Mouse (Mus musculus): ENCODE results near the gene Krtap12-1. TPM values are rescaled to one million over a fixed set of nuclear protein-coding genes. Genes with fewer than 3 reads are reported as not detected.
"Not testable (repeated sequence)": the region's sequence is repeated elsewhere in the genome, so short reads cannot be mapped to it uniquely, and the experiment has no call there.

Krtap12-1 gene
- not detected in 2 replicates for polyA plus RNA-seq (2014; fragmentation: Nextera tagmentation; extraction: Ambion mirVana)

DNA sequence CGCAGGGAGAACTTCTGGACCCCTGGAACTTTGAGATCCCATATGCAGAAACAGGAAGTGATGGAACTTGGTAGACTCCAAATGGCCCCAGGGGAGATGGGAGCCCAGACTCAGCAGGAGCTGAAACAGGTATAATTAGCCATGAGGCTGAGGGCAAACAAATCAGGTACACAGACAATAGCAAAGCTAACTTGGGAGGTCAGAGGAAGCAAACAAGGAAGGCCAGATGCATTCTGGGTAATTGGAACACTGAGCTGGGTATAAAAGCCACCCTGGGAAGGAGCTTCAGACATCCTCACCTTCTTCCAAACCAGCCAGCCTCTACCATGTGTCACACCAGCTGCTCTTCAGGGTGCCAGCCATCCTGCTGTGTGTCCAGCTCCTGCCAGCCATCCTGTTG lies at the start of gene Krtap12-1:
Gene Krtap12-1, plus strand, starts transcription at position 301 of the 400 bp plus-strand sequence.
- not testable (repeated sequence) for H3K4me3 ChIP-seq (replicated peaks; ENCODE audit: low read depth, low read length); ATAC-seq (ENCODE audit: low FRiP score, low TSS enrichment); H3K4me2 ChIP-seq (ENCODE audit: low read length); H3K9me3 ChIP-seq (ENCODE audit: control insufficient read depth, low read length); H3K27ac ChIP-seq (replicated peaks; ENCODE audit: low read depth, low read length); DNase-seq; H3K4me1 ChIP-seq (ENCODE audit: control insufficient read depth, insufficient read depth, low read length); H3K9ac ChIP-seq (replicated peaks; ENCODE audit: low read length); H3K36me3 ChIP-seq (ENCODE audit: control insufficient read depth, insufficient read depth, low read length); H3K27me3 ChIP-seq (ENCODE audit: control insufficient read depth, insufficient read depth, low read length)
- 87% methylated on average over 1 of the region's 1 CpGs for WGBS

DNA sequence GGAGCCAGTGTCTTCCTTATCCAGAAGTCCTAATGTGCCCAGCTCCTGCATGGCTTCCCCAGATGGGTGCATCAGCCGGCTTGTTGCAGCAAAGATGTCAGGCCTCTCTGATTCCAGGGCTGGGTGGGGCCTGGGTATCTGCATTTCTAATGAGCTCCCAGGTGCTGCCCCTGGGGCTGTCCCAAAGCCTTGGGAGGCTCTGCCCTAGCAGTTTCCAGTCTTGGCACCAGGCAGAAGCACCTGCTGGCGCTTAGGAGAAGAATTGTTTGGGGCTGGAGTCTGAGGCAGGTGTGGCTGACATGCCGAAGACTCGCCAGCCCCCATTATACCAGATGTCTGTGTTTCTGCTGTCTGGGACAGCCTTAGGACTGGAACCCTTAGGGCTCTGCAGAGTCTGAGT lies 49.7 kb upstream of the Krtap12-1 start:
- DNase-seq (no peak), ATAC-seq (ENCODE audit: low FRiP score, low TSS enrichment) (no peak)
- Histone ChIP-seq H3K4me3 (replicated peaks; ENCODE audit: low read depth, low read length) (no peak overlapping the region), H3K4me2 (ENCODE audit: low read length) (no peak overlapping the region), H3K9me3 (ENCODE audit: control insufficient read depth, low read length) (no peaks in the 10 kb centered on the region), H3K27me3 (ENCODE audit: control insufficient read depth, insufficient read depth, low read length) (no peaks in the 10 kb centered on the region; the same call in 1 of the 2 replicates), H3K9ac (replicated peaks; ENCODE audit: low read length) (no peak overlapping the region), H3K36me3 (ENCODE audit: control insufficient read depth, insufficient read depth, low read length) (no peaks in the 10 kb centered on the region), H3K27ac (replicated peaks; ENCODE audit: low read depth, low read length) (no peak overlapping the region), H3K4me1 (ENCODE audit: control insufficient read depth, insufficient read depth, low read length) (no peaks in the 10 kb centered on the region)
- 79% methylated on average over 4 of the region's 4 CpGs for WGBS

DNA sequence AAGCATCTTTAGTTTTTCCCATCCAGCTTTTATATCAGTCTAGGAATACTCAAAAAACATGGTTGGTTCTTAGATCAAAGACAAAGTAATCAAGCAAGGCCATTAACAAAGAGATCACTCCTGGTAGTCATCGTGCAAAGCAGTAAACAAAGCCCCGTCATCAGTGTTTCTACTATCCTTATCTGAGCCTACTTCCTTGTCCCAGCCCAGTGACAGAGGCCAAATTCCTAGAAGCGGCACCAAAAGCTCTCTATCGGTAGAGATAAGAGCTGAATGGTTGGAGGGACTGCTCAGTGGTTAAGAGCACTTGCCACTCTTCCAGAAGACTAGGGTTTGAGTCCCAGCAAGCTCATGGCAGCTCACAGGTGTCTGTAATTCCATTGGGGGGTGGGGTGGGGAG lies 48.9 kb upstream of the Krtap12-1 start:
- no peak overlapping the region for H3K4me2 ChIP-seq (ENCODE audit: low read length)
- H3K36me3 ChIP-seq (ENCODE audit: control insufficient read depth, insufficient read depth, low read length), result no peaks in the 10 kb centered on the region
- no peak overlapping the region for H3K4me3 ChIP-seq (replicated peaks; ENCODE audit: low read depth, low read length)
- H3K27me3 ChIP-seq (ENCODE audit: control insufficient read depth, insufficient read depth, low read length), result no peaks in the 10 kb centered on the region; the same call in 1 of the 2 replicates
- H3K27ac ChIP-seq (replicated peaks; ENCODE audit: low read depth, low read length), result no peak overlapping the region
- DNase-seq (no peak), ATAC-seq (ENCODE audit: low FRiP score, low TSS enrichment) (no peak)
- no peaks in the 10 kb centered on the region for H3K9me3 ChIP-seq (ENCODE audit: control insufficient read depth, low read length)
- no peak overlapping the region for H3K9ac ChIP-seq (replicated peaks; ENCODE audit: low read length)
- no peaks in the 10 kb centered on the region for H3K4me1 ChIP-seq (ENCODE audit: control insufficient read depth, insufficient read depth, low read length)
- 88% methylated on average over 4 of the region's 4 CpGs for WGBS

DNA sequence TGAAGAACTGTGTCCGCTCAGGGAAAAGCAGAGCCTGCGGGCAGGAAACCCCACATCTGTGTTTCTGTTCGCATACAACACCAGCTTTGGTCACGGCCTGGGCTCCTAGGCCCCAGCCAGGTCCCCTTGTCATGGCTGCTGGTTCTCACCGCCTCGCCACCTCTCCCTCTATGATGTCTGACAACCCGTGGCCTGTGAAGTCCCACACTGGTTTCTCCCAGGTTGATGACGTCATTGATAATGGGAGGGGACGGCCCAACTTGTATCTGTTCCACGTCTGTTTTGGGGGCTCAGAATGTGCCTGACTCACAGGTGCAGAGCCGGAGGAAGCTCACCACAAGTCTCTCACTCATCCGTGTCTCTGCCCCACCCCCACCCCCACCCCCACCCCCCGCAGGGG lies 46.6 kb upstream of the Krtap12-1 start:
- no peak overlapping the region for H3K27ac ChIP-seq (replicated peaks; ENCODE audit: low read depth, low read length)
- no peaks in the 10 kb centered on the region for H3K9me3 ChIP-seq (ENCODE audit: control insufficient read depth, low read length)
- WGBS, result 55% methylated on average over 13 of the region's 13 CpGs
- H3K36me3 ChIP-seq (ENCODE audit: control insufficient read depth, insufficient read depth, low read length), result no peaks in the 10 kb centered on the region
- ATAC-seq (ENCODE audit: low FRiP score, low TSS enrichment) (no peak), DNase-seq (no peak)
- H3K27me3 ChIP-seq (ENCODE audit: control insufficient read depth, insufficient read depth, low read length), result peaks cover 16% of the 10 kb centered on the region; the same call in 1 of the 2 replicates
- H3K4me2 ChIP-seq (ENCODE audit: low read length), result no peak overlapping the region
- peaks cover 10% of the 10 kb centered on the region for H3K4me1 ChIP-seq (ENCODE audit: control insufficient read depth, insufficient read depth, low read length)
- no peak overlapping the region for H3K4me3 ChIP-seq (replicated peaks; ENCODE audit: low read depth, low read length)
- H3K9ac ChIP-seq (replicated peaks; ENCODE audit: low read length), result no peak overlapping the region

DNA sequence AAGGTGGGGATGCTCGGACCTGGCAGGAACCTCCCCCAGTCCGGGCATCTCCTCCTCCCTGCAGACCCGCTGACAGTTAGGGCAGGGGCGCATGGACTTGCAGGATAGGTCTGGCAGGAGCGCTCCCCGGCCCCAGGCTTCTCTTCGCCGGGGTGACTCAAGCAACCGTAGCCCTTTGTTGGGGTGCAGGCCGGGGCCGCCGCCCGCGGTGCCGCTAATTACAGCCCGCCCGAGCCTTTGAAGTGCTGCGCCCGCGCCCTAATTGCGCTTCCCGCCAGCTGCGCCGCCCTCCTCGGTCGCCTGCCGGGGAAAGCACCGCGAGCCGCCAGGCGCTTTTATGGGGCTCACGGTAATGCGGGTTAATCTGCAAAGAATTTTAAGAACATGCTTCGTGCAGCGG lies 42.8 kb upstream of the Krtap12-1 start:
- Histone ChIP-seq H3K27me3 (ENCODE audit: control insufficient read depth, insufficient read depth, low read length) (peaks cover 21% of the 10 kb centered on the region; the same call in 1 of the 2 replicates), H3K36me3 (ENCODE audit: control insufficient read depth, insufficient read depth, low read length) (no peaks in the 10 kb centered on the region), H3K9ac (replicated peaks; ENCODE audit: low read length) (peak overlapping the region; percentile 39; the same call in 1 of the 2 replicates), H3K9me3 (ENCODE audit: control insufficient read depth, low read length) (no peaks in the 10 kb centered on the region), H3K4me3 (replicated peaks; ENCODE audit: low read depth, low read length) (peak overlapping the region; percentile 28), H3K27ac (replicated peaks; ENCODE audit: low read depth, low read length) (no peak overlapping the region), H3K4me2 (ENCODE audit: low read length) (peak overlapping the region; percentile 65), H3K4me1 (ENCODE audit: control insufficient read depth, insufficient read depth, low read length) (peaks cover 10% of the 10 kb centered on the region)
- under 1% methylated on average over 35 of the region's 35 CpGs for WGBS
- peak; percentile 66 for DNase-seq
- peak; percentile 20; the same call in 1 of the 2 replicates for ATAC-seq (ENCODE audit: low FRiP score, low TSS enrichment)

DNA sequence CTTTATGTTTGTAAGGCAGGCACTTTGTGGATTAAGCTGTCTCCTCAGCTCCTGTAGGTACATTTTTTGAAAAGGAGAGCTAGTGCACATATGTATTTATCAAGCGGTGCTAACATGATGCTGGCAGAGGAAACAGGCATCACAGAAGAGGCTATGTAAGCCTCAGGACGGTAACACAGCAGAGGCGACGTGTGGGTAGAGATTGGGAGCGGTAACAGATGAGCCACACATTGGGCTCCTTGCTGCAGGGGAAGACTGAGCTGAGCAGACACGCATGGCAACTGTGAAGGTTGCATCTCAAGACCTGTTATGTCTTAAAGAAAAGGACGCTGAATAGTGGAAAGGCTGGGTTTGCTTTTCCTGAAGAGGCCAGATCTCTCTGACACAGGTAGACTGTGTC lies 37.4 kb upstream of the Krtap12-1 start:
- Histone ChIP-seq H3K9me3 (ENCODE audit: control insufficient read depth, low read length) (no peaks in the 10 kb centered on the region), H3K27me3 (ENCODE audit: control insufficient read depth, insufficient read depth, low read length) (peaks cover 21% of the 10 kb centered on the region; the same call in 1 of the 2 replicates), H3K9ac (replicated peaks; ENCODE audit: low read length) (no peak overlapping the region), H3K4me2 (ENCODE audit: low read length) (no peak overlapping the region), H3K4me1 (ENCODE audit: control insufficient read depth, insufficient read depth, low read length) (peaks cover 4% of the 10 kb centered on the region; the same call in 1 of the 2 replicates), H3K27ac (replicated peaks; ENCODE audit: low read depth, low read length) (no peak overlapping the region), H3K4me3 (replicated peaks; ENCODE audit: low read depth, low read length) (no peak overlapping the region), H3K36me3 (ENCODE audit: control insufficient read depth, insufficient read depth, low read length) (no peaks in the 10 kb centered on the region)
- DNase-seq (no peak), ATAC-seq (ENCODE audit: low FRiP score, low TSS enrichment) (no peak)
- 79% methylated on average over 7 of the region's 7 CpGs for WGBS

DNA sequence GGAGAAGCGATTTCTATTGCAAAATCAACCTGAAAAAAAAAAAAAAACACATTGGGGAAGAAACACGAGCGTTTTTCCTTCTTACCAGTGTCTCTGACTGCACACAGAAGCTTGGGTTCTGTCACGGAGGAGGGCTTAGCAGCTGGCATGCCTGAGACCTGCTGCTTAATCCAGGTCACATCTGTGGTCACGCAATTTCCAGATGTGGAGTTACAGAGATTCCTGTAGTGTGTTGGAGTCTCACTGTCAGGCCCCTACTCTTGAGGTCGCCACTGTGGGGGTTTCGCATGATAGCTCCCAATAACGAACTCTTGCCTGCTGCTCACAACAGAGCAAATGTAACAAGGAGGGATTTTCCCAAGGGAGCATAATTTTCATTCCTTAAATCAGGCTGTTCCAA lies 36.2 kb upstream of the Krtap12-1 start:
- Histone ChIP-seq H3K36me3 (ENCODE audit: control insufficient read depth, insufficient read depth, low read length) (no peaks in the 10 kb centered on the region), H3K27me3 (ENCODE audit: control insufficient read depth, insufficient read depth, low read length) (peaks cover 11% of the 10 kb centered on the region; the same call in 1 of the 2 replicates), H3K4me3 (replicated peaks; ENCODE audit: low read depth, low read length) (no peak overlapping the region), H3K9me3 (ENCODE audit: control insufficient read depth, low read length) (no peaks in the 10 kb centered on the region), H3K27ac (replicated peaks; ENCODE audit: low read depth, low read length) (no peak overlapping the region), H3K4me1 (ENCODE audit: control insufficient read depth, insufficient read depth, low read length) (peaks cover 4% of the 10 kb centered on the region; the same call in 1 of the 2 replicates), H3K9ac (replicated peaks; ENCODE audit: low read length) (no peak overlapping the region), H3K4me2 (ENCODE audit: low read length) (no peak overlapping the region)
- 31% methylated on average over 8 of the region's 8 CpGs for WGBS
- ATAC-seq (ENCODE audit: low FRiP score, low TSS enrichment), result no peak
- DNase-seq, result peak; percentile 36

DNA sequence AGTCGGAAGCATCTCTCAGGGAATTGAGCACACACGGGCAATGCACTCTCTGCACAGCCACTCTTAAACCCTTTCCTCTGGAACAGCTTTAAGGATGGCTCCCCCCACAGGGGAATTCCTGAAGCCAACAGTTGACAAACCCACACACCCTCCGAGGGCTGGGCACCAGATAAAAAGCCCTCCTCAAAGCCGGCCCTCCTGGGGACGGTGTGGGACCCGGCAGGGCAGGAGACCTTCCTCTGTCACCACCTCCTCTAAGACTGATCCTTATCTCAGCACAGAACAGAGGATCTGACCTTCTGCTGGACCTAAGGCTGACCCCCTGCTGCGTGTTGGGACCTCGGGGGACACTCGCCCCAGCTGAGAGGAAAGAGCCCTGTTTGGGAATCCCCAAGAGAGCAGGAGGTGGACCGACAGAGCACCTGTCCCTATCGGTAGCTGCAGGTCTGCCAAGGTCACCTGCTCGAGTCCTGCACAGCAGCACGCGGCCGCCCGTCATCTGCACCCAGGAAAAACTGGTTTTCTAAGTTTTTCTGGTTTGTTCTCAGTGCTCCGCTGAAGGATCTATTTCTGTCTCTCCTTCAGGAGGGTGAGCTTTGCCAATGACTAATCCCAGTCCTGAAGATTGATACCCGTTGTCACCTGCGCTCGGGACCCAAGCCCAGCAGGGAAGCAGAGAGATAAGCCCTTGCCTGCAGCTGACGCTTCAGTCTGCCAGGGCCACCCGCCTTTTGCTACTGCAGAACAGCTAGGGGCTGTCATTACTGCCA lies 34.3 kb upstream of the Krtap12-1 start, which contains the start of gene Tspear:
Gene Tspear, plus strand, starts transcription at position 675 of the 770 bp plus-strand sequence.
- no peak within 1 kb of the TSS for H3K9ac ChIP-seq (replicated peaks; ENCODE audit: low read length)
- H3K27ac ChIP-seq (replicated peaks; ENCODE audit: low read depth, low read length), result no peak within 1 kb of the TSS
- ATAC-seq (ENCODE audit: low FRiP score, low TSS enrichment), result no peak
- WGBS, result 5% methylated on average over 22 of the region's 22 CpGs
- no peak for DNase-seq
- no peaks in the 10 kb centered on the region for H3K36me3 ChIP-seq (ENCODE audit: control insufficient read depth, insufficient read depth, low read length)
- peaks cover 11% of the 10 kb centered on the region; the same call in 1 of the 2 replicates for H3K27me3 ChIP-seq (ENCODE audit: control insufficient read depth, insufficient read depth, low read length)
- no peaks in the 10 kb centered on the region for H3K9me3 ChIP-seq (ENCODE audit: control insufficient read depth, low read length)
- H3K4me1 ChIP-seq (ENCODE audit: control insufficient read depth, insufficient read depth, low read length), result peaks cover 4% of the 10 kb centered on the region; the same call in 1 of the 2 replicates
- no peak within 1 kb of the TSS for H3K4me2 ChIP-seq (ENCODE audit: low read length)
- H3K4me3 ChIP-seq (replicated peaks; ENCODE audit: low read depth, low read length), result no peak within 1 kb of the TSS

DNA sequence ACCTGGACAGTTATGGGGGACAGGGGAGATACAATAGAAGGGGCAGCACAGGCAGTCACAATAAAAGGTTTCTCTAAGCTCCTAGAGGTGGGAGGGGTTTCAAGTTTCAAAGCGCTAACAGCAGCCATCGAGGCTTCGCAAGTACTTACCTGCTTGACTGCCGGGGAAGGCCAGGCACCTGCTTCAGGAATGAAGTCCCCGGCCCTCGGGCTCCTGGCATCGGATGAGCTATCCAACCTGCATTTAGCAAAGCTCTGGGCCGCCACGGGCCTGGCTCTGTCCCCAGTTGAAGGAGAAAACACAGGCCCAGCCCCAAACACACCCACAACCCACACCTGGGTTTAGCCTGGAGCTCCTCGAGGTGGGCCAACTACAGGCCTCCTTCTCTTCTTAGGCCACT lies 33.4 kb upstream of the Krtap12-1 start:
- no peaks in the 10 kb centered on the region for H3K9me3 ChIP-seq (ENCODE audit: control insufficient read depth, low read length)
- H3K27ac ChIP-seq (replicated peaks; ENCODE audit: low read depth, low read length), result no peak overlapping the region
- no peak overlapping the region for H3K9ac ChIP-seq (replicated peaks; ENCODE audit: low read length)
- 35% methylated on average over 10 of the region's 10 CpGs for WGBS
- peaks cover 4% of the 10 kb centered on the region; the same call in 1 of the 2 replicates for H3K4me1 ChIP-seq (ENCODE audit: control insufficient read depth, insufficient read depth, low read length)
- ATAC-seq (ENCODE audit: low FRiP score, low TSS enrichment), result no peak
- DNase-seq, result no peak
- no peak overlapping the region for H3K4me3 ChIP-seq (replicated peaks; ENCODE audit: low read depth, low read length)
- H3K4me2 ChIP-seq (ENCODE audit: low read length), result no peak overlapping the region
- peaks cover 11% of the 10 kb centered on the region; the same call in 1 of the 2 replicates for H3K27me3 ChIP-seq (ENCODE audit: control insufficient read depth, insufficient read depth, low read length)
- H3K36me3 ChIP-seq (ENCODE audit: control insufficient read depth, insufficient read depth, low read length), result no peaks in the 10 kb centered on the region

Data from midbrain, embryonic 14.5 days (tissue).